Mouse (Mus musculus): ENCODE results near the gene Cse1l.

DNA sequence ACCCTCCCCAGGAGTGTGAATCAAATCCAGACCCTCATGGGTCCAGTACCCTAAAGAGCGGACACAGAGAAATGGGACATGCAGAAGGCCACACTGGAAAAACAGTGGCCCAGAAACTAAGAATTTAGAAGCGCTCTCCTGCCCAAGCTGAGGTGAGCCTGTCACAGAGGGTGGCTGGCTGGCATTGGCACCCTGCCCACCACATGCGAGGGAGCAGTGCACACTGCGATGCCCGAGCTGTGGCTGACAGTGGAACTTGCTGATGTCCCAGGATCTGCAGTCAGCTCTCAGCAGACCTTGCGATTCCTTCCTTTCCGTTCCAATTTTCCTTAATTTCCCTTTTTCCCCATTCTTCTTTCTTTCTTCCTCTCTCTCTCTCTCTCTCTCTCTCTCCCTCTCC is 20.8 kb upstream of the Cse1l start:
- no peak for TF ChIP-seq CTCF (conservative IDR thresholded peaks at IDR 0.05 in 1 of 2, IDR thresholded peaks at IDR 0.05 in 1 of 2; ENCODE audit: low read depth in 2 of 2, low read length in 2 of 2)
- TF ChIP-seq MAZ (IDR thresholded peaks at IDR 0.05; ENCODE audit: low read depth, low read length) = no peak
- no peak for TF ChIP-seq ELF1 (IDR thresholded peaks at IDR 0.05; ENCODE audit: low read depth, low read length)
- no peak for TF ChIP-seq MXI1 (IDR thresholded peaks at IDR 0.05; ENCODE audit: low read depth, low read length)
- no peak for TF ChIP-seq EP300 (IDR thresholded peaks at IDR 0.05; ENCODE audit: low read length)
- TF ChIP-seq HCFC1 (IDR thresholded peaks at IDR 0.05; ENCODE audit: low read depth, low read length) = no peak
- TF ChIP-seq NRF1 (IDR thresholded peaks at IDR 0.05; ENCODE audit: low read depth, low read length) = no peak
- no peak for TF ChIP-seq MAX (IDR thresholded peaks at IDR 0.05; ENCODE audit: low read length)
